Mouse (Mus musculus): ENCODE data around the gene Olfr775.

Olfr775 gene

DNA sequence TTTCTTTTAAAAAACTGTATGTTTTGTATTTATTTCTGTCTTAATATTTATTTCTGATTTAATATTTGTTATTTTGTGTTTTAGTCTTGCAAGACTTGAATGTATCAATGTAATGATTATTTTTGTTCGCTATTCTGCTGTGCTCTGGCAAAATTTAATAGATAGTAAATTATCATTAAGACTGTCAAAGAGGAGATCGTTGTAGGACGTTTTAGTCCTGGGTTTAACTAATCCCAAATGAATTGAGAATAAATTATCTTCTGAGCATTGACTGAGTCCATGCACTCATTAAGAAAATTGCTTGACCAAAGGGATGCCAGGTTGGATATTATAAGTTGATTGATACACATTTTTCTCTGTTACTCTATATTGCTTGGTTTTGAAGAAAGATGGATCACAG, at the start of gene Olfr775:
Gene Olfr775 (plus strand): TSS at position 301 of the 400 bp plus-strand sequence.
- DNase-seq: no peak

DNA sequence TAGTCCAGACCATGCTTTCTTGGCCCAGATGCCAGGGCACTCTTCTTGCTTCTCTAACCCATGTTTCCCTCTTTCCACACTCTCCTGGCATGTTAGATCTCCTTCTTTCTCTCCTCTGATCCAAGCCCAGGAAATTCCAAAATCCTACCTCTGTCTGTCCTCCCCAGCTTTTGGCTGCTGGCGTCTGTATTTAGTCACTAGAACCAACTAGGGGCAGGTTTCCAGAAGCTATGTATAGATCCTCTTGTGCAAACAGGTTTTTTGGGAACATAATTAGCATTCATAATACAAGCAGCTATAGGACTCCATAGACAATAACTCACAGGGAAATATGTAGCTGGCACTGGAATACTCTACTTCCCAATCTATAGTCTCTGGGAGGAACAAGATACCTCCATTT, 17.5 kb upstream of the Olfr775 start:
- no peak for DNase-seq

GRCm38 (mm10) chr10:129235904-129236303, 12.3 kb upstream of the Olfr775 start, which contains the start of gene Olfr774:
TSS of gene Olfr774 (plus strand) at chr10:129236204.
- DNase-seq: no peak

GRCm38 (mm10) chr10:129258827-129259226, 10.6 kb downstream of the Olfr775 start, which contains the start of gene Olfr776:
TSS of gene Olfr776 (plus strand) at chr10:129259127.
- DNase-seq: no peak

DNA sequence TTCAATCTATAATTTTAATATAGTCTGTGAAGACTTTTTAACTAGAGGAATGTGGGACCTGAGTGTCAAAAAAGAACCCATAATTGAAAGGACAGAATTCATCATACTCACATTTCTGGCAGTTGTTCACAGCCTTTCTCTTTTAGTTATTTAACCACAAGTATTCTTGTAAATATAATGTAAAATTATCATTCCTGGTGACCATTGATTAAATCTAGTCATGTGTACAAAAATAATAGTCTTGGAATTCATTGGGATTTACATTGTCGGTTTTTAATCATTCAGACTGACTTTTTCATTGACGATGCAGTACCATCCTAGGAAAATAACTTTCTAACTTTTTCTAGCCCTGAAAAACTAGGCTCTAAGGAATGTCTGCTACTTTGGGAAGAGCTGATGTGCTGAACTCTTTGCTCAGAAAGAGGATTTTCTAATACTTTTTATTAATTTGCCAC, 22.9 kb downstream of the Olfr775 start, which contains the start of gene Olfr777:
Gene Olfr777 (minus strand): TSS at position 405 of the 455 bp plus-strand sequence.
- no peak for DNase-seq

All from right cerebral cortex, postnatal 25 days (tissue).